Mouse (Mus musculus): ENCODE results near the gene Olfr135. TPM values are rescaled to one million over a fixed set of nuclear protein-coding genes. Genes with fewer than 3 reads are reported as not detected.

Gene Olfr135
- total RNA-seq (2014; rRNA removed) (not detected in 2 replicates), polyA plus RNA-seq (2015; fragmentation: Nextera tagmentation; extraction: Ambion mirVana) (not detected in 2 replicates)

GRCm38 (mm10) chr17:38204035-38204434 lies at the start of gene Olfr135:
TSS of gene Olfr135 (plus strand) at chr17:38204335.
- 0 out of 2 replicates have a peak, but pooled peaks cover 2% of the 10 kb centered on the region for H3K9me3 ChIP-seq (ENCODE audit: low read length)
- no peak within 1 kb of the TSS for H3K9ac ChIP-seq
- H3K36me3 ChIP-seq (ENCODE audit: insufficient read depth), result no peaks in the 10 kb centered on the region
- no peak within 1 kb of the TSS for H3K4me3 ChIP-seq (ENCODE audit: low read depth, low read length)
- DNase-seq, result no peak
- no peak within 1 kb of the TSS for H3K4me2 ChIP-seq (ENCODE audit: low read depth)
- TF ChIP-seq CTCF (IDR thresholded peaks at IDR 0.05; ENCODE audit: low read depth), result no peak
- no peaks in the 10 kb centered on the region for H3K27me3 ChIP-seq (ENCODE audit: insufficient read depth, low read length)
- 93% methylated on average over 1 of the region's 1 CpGs for WGBS
- H3K27ac ChIP-seq (ENCODE audit: low read depth, low read length), result no peak within 1 kb of the TSS
- ATAC-seq, result no peak
- no peaks in the 10 kb centered on the region for H3K4me1 ChIP-seq (ENCODE audit: insufficient read depth)

- DNase-seq (no peak), ATAC-seq (no peak)
- H3K4me2 ChIP-seq (ENCODE audit: low read depth), result no peak within 1 kb of the TSS
- H3K9ac ChIP-seq, result no peak within 1 kb of the TSS
- TF ChIP-seq CTCF (IDR thresholded peaks at IDR 0.05; ENCODE audit: low read depth), result no peak
- no peaks in the 10 kb centered on the region for H3K9me3 ChIP-seq (ENCODE audit: low read length)
- H3K4me3 ChIP-seq (ENCODE audit: low read depth, low read length), result no peak within 1 kb of the TSS
- no peaks in the 10 kb centered on the region for H3K36me3 ChIP-seq (ENCODE audit: insufficient read depth)
- no peak within 1 kb of the TSS for H3K27ac ChIP-seq (ENCODE audit: low read depth, low read length)
- WGBS, result 77% methylated on average over 3 of the region's 3 CpGs
- H3K4me1 ChIP-seq (ENCODE audit: insufficient read depth), result no peaks in the 10 kb centered on the region
- H3K27me3 ChIP-seq (ENCODE audit: insufficient read depth, low read length), result no peaks in the 10 kb centered on the region
Measured at GRCm38 (mm10) chr17:38171088-38171487, 33.0 kb upstream of the Olfr135 start, which contains the start of gene Olfr134. TSS of gene Olfr134 (plus strand) at chr17:38171388.

Other genes with a start within 250 kb of the Olfr135 start
- gene Olfr129, start 144.3 kb upstream of the Olfr135 start, total RNA-seq (2014; rRNA removed), result not detected in 2 replicates
- not detected in 2 replicates for gene Olfr129, start 144.3 kb upstream of the Olfr135 start, polyA plus RNA-seq (2015; fragmentation: Nextera tagmentation; extraction: Ambion mirVana)
- not detected in 2 replicates for gene Olfr130, start 140.4 kb upstream of the Olfr135 start, total RNA-seq (2014; rRNA removed)
- gene Olfr130, start 140.4 kb upstream of the Olfr135 start, polyA plus RNA-seq (2015; fragmentation: Nextera tagmentation; extraction: Ambion mirVana), result not detected in 2 replicates
- gene Olfr131, start 115.6 kb upstream of the Olfr135 start, total RNA-seq (2014; rRNA removed), result not detected in 2 replicates
- not detected in 2 replicates for gene Olfr131, start 115.6 kb upstream of the Olfr135 start, polyA plus RNA-seq (2015; fragmentation: Nextera tagmentation; extraction: Ambion mirVana)
- not detected in 2 replicates for gene Olfr132, start 69.8 kb upstream of the Olfr135 start, total RNA-seq (2014; rRNA removed)
- gene Olfr132, start 69.8 kb upstream of the Olfr135 start, polyA plus RNA-seq (2015; fragmentation: Nextera tagmentation; extraction: Ambion mirVana), result not detected in 2 replicates
- not detected in 2 replicates for gene Olfr133, start 59.1 kb upstream of the Olfr135 start, total RNA-seq (2014; rRNA removed)
- not detected in 2 replicates for gene Olfr133, start 59.1 kb upstream of the Olfr135 start, polyA plus RNA-seq (2015; fragmentation: Nextera tagmentation; extraction: Ambion mirVana)
- gene Olfr134, start 32.9 kb upstream of the Olfr135 start, total RNA-seq (2014; rRNA removed), result not detected in 2 replicates
- gene Olfr134, start 32.9 kb upstream of the Olfr135 start, polyA plus RNA-seq (2015; fragmentation: Nextera tagmentation; extraction: Ambion mirVana), result not detected in 2 replicates
- not detected in 2 replicates for gene Olfr138, start 56.7 kb downstream of the Olfr135 start, total RNA-seq (2014; rRNA removed)
- not detected in 2 replicates for gene Olfr138, start 56.7 kb downstream of the Olfr135 start, polyA plus RNA-seq (2015; fragmentation: Nextera tagmentation; extraction: Ambion mirVana)
- gene Olfr137, start 103.2 kb downstream of the Olfr135 start, total RNA-seq (2014; rRNA removed), result not detected in 2 replicates
- gene Olfr137, start 103.2 kb downstream of the Olfr135 start, polyA plus RNA-seq (2015; fragmentation: Nextera tagmentation; extraction: Ambion mirVana), result not detected in 2 replicates
- gene Olfr136, start 125.5 kb downstream of the Olfr135 start, total RNA-seq (2014; rRNA removed), result not detected in 2 replicates
- gene Olfr136, start 125.5 kb downstream of the Olfr135 start, polyA plus RNA-seq (2015; fragmentation: Nextera tagmentation; extraction: Ambion mirVana), result not detected in 2 replicates
- not detected in 2 replicates for gene Esp36, start 215.8 kb downstream of the Olfr135 start, total RNA-seq (2014; rRNA removed)
- gene Esp36, start 215.8 kb downstream of the Olfr135 start, polyA plus RNA-seq (2015; fragmentation: Nextera tagmentation; extraction: Ambion mirVana), result not detected in 2 replicates

Measured in forebrain, postnatal 0 days (tissue).